Mouse (Mus musculus): ENCODE results near the gene Vmn1r45. TPM values are rescaled to one million over a fixed set of nuclear protein-coding genes. Genes with fewer than 3 reads are reported as not detected.
"Not testable (repeated sequence)": the region's sequence is repeated elsewhere in the genome, so short reads cannot be mapped to it uniquely, and the experiment has no call there.

Gene Vmn1r45
- not detected in 2 replicates for total RNA-seq (2014; fragmentation: Nextera tagmentation)
- not detected in 2 replicates for total RNA-seq (2017)

DNA sequence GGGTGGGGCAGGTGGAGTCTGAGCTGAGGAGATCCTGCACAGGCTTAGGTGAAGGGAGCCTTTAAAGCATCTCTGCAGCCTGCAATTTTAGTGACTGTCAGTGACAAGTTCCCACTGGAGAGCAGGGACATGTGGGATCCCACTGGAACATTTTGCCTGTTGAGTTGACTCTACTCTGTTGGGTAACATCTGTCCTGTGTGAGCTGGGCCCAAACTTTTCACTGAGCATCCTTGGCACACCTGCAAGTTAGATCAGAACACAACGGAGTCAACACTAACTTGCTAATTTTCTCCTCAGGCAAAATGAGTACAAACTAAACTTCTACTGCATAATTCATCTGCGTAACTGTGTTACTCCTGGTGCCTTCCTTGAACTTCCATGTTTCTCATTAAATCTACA is at the start of gene Vmn1r45:
TSS of gene Vmn1r45 (minus strand) at position 101 of the 400 bp plus-strand sequence.
- ATAC-seq (replicated peaks; ENCODE audit: low FRiP score, low TSS enrichment, poor library complexity, severe bottlenecking), result not testable (repeated sequence)

DNA sequence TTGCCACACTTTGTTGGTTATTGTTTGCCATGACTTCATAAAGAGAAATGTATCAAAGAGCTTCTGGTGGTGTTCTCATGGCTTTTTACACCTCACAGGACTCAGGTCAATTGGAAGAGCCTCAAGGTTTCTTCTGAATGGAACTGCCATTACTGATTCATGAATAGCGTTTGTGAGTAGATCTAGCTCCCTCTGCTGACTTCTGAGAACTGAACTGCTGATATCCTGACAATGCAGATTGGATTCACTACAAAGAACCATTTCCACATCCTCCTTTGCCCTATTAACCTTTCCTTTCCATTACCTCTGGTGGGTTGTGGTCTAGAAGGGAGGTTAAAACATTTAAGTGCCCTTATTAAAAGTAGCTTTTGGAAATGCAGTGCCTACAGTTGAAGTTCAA is 45.6 kb upstream of the Vmn1r45 start:
- no peak for ATAC-seq (replicated peaks; ENCODE audit: low FRiP score, low TSS enrichment, poor library complexity, severe bottlenecking)

DNA sequence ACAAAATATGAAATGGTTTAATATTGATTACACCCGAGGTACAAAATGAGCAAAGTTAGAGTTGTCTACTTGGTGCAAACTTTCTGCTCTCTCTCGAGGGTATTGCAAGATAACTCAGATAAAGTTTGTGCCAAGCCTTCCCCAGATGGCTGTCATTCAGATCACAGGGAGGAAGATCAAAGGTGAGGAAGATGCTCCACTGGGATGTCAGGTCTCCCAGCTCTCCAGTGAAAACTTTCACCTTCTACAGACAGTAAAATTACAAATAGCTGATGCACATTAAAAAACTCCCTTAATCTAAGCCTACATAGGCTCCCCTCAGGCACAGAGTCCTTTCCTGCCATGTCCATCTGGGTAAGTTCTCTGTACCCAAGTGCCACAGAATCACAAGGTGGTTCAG is 28.6 kb upstream of the Vmn1r45 start, which contains the start of gene Vmn1r46:
TSS of gene Vmn1r46 (plus strand) at position 301 of the 400 bp plus-strand sequence.
- ATAC-seq (replicated peaks; ENCODE audit: low FRiP score, low TSS enrichment, poor library complexity, severe bottlenecking), result no peak

DNA sequence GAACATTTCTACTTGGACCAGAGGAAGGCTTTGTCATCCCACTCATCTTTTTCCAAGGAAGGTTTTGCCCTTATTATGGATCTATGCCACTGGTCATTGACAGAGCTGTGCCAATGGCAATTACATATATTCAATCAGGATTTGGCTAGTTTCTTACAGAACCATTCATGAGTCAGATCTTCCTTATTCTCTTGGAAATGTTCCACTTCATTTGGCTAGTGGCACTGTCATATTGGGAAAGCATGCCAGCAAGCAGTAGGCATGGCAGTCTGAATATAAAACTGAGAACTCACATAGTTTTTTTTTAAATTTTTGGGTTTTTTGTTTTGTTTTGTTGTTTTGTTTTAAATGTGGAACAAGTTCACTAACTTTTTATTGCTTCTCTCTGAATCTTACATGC is 25.9 kb upstream of the Vmn1r45 start:
- no peak for ATAC-seq (replicated peaks; ENCODE audit: low FRiP score, low TSS enrichment, poor library complexity, severe bottlenecking)

DNA sequence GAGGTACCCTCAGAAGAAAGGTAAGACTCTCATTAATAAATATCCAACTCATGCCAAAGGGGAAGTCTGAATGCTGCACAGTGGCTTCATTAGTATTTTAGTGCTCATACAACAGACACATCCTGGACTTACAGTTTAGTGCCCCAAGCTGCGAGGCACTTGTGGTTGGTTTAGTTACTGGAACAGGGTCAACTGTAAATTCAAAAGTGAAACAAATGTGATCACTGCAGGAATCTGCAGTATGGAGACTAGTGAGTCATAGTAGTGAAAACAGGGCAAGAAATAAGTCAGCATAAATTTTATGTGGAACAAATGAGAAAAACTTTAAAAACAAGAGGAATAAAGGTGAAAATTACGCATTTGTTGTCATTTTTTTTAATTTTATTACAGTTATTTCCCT is 13.2 kb upstream of the Vmn1r45 start:
- ATAC-seq (replicated peaks; ENCODE audit: low FRiP score, low TSS enrichment, poor library complexity, severe bottlenecking), result no peak

DNA sequence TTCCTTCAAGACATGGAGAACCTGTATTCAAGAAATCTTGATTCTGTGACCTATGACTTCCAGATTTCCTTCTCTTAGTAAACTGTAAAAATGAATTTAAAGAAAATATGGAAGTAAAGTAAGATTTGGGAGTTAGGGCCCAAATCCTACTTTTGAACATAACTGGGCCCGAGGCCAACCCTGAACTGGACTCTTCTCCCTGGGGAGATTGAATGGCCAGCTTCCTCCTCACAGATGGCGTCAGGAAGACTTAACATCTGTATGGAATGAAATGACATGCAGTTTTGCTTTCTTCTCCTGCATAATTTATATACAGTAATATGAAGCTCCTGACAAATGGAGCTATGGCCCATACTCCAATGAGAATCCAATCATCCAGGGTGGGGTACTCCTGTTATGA is 528 bp upstream of the Vmn1r45 start:
- no peak for ATAC-seq (replicated peaks; ENCODE audit: low FRiP score, low TSS enrichment, poor library complexity, severe bottlenecking)

DNA sequence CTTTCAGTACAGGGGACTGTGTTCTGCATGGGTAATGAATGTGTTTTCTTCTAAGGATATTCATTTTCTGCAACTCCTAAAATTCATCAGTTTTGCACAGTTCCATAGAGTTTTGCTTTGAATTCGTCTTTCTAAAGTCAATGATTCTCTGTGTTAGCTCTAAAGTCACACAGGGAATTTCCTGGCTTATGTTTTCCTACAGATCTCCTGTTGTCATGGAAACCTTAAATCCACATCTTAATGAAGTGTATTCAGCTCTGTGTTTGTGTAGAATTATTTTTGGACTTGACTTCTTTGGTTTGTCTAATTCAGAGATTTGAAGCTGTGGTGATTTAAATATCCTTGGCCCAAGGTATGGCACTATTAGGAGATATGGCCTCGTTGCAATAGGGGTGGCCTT is 56.6 kb downstream of the Vmn1r45 start:
- ATAC-seq (replicated peaks; ENCODE audit: low FRiP score, low TSS enrichment, poor library complexity, severe bottlenecking), result no peak

DNA sequence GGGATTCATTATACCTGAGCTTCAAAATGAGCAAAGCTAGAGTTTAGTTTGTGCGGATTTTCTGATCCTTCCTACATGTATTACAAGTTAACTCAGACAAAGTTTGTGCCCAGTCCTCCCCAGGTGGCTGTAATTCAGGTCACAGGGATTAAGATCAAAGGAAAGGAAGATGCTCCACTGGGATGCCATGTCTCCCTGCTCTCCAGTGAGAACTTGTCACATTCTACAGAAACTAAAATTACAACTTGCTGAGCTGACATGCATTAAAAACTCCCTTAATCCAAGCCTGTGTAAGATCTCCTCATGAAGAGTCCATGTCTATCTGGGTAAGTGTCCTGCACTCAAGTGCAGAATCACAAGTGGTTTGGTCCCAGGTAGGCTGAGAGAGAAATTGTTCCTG is 57.0 kb downstream of the Vmn1r45 start, which contains the start of gene Vmn1r44:
TSS of gene Vmn1r44 (plus strand) at position 301 of the 400 bp plus-strand sequence.
- no peak for ATAC-seq (replicated peaks; ENCODE audit: low FRiP score, low TSS enrichment, poor library complexity, severe bottlenecking)

Other genes with a start within 250 kb of the Vmn1r45 start
- gene Vmn1r40, start 233.1 kb downstream of the Vmn1r45 start, total RNA-seq (2014; fragmentation: Nextera tagmentation), result not detected in 2 replicates
- not detected in 2 replicates for gene Vmn1r40, start 233.1 kb downstream of the Vmn1r45 start, total RNA-seq (2017)
- gene Vmn1r41, start 199.8 kb downstream of the Vmn1r45 start, total RNA-seq (2014; fragmentation: Nextera tagmentation), result not detected in 2 replicates
- not detected in 2 replicates for gene Vmn1r41, start 199.8 kb downstream of the Vmn1r45 start, total RNA-seq (2017)
- not detected in 2 replicates for gene Vmn1r42, start 64.2 kb downstream of the Vmn1r45 start, total RNA-seq (2014; fragmentation: Nextera tagmentation)
- not detected in 2 replicates for gene Vmn1r42, start 64.2 kb downstream of the Vmn1r45 start, total RNA-seq (2017)
- not detected in 2 replicates for gene Vmn1r43, start 64.2 kb downstream of the Vmn1r45 start, total RNA-seq (2014; fragmentation: Nextera tagmentation)
- not detected in 2 replicates for gene Vmn1r43, start 64.2 kb downstream of the Vmn1r45 start, total RNA-seq (2017)
- gene Vmn1r44, start 56.9 kb downstream of the Vmn1r45 start, total RNA-seq (2014; fragmentation: Nextera tagmentation), result not detected in 2 replicates
- not detected in 2 replicates for gene Vmn1r44, start 56.9 kb downstream of the Vmn1r45 start, total RNA-seq (2017)
- gene Vmn1r46, start 28.7 kb upstream of the Vmn1r45 start, total RNA-seq (2014; fragmentation: Nextera tagmentation), result not detected in 2 replicates
- gene Vmn1r46, start 28.7 kb upstream of the Vmn1r45 start, total RNA-seq (2017), result not detected in 2 replicates
- not detected in 2 replicates for gene Vmn1r47, start 75.5 kb upstream of the Vmn1r45 start, total RNA-seq (2014; fragmentation: Nextera tagmentation)
- not detected in 2 replicates for gene Vmn1r47, start 75.5 kb upstream of the Vmn1r45 start, total RNA-seq (2017)
- not detected in 2 replicates for gene Vmn1r48, start 96.2 kb upstream of the Vmn1r45 start, total RNA-seq (2014; fragmentation: Nextera tagmentation)
- not detected in 2 replicates for gene Vmn1r48, start 96.2 kb upstream of the Vmn1r45 start, total RNA-seq (2017)
- gene Vmn1r49, start 137.9 kb upstream of the Vmn1r45 start, total RNA-seq (2014; fragmentation: Nextera tagmentation), result not detected in 2 replicates
- not detected in 2 replicates for gene Vmn1r49, start 137.9 kb upstream of the Vmn1r45 start, total RNA-seq (2017)
- gene Vmn1r50, start 160.8 kb upstream of the Vmn1r45 start, total RNA-seq (2014; fragmentation: Nextera tagmentation), result not detected in 2 replicates
- gene Vmn1r50, start 160.8 kb upstream of the Vmn1r45 start, total RNA-seq (2017), result not detected in 2 replicates
- gene Vmn1r51, start 182.0 kb upstream of the Vmn1r45 start, total RNA-seq (2014; fragmentation: Nextera tagmentation), result not detected in 2 replicates
- not detected in 2 replicates for gene Vmn1r51, start 182.0 kb upstream of the Vmn1r45 start, total RNA-seq (2017)
- not detected in 2 replicates for gene Vmn1r52, start 234.2 kb upstream of the Vmn1r45 start, total RNA-seq (2014; fragmentation: Nextera tagmentation)
- gene Vmn1r52, start 234.2 kb upstream of the Vmn1r45 start, total RNA-seq (2017), result not detected in 2 replicates

Data from megakaryocyte-erythroid progenitor cell, adult 5-6 weeks (primary cell).